Mouse (Mus musculus) erythroblast, embryonic 14.5 days (primary cell): Measurements from ENCODE around the gene Mef2b. TPM values are rescaled to one million over a fixed set of nuclear protein-coding genes. Genes with fewer than 3 reads are reported as not detected.
A peak's percentile ranks its signal among the peaks of the same experiment; 100 is the strongest.

Experiments used
- H3K27me3 ChIP-seq: 2 replicates; pipeline ENCODE4 v1.6.1; 2012; ENCODE audit warnings: inconsistent platforms; ENCODE audit not compliant: control insufficient read depth
- H3K36me3 ChIP-seq: 2 replicates; pipeline ENCODE4 v1.6.1; 2012; ENCODE audit warnings: mild to moderate bottlenecking, inconsistent platforms; ENCODE audit not compliant: control insufficient read depth
- H3K4me1 ChIP-seq: 2 replicates; pipeline ENCODE4 v1.6.1; 2012; ENCODE audit warnings: inconsistent platforms; ENCODE audit not compliant: control insufficient read depth
- H3K4me3 ChIP-seq: replicated peaks from 2 replicates; pipeline ENCODE3; 2012; ENCODE audit warnings: moderate library complexity, mild to moderate bottlenecking, inconsistent platforms
- H3K9me3 ChIP-seq: 2 replicates; pipeline ENCODE4 v1.6.1; 2012; ENCODE audit warnings: low read length, inconsistent platforms, mixed read lengths; ENCODE audit not compliant: control insufficient read depth
- GATA1 ChIP-seq: IDR thresholded peaks from 2 replicates; pipeline ENCODE4 v1.6.1; 2012; ENCODE audit warnings: low read length, inconsistent platforms, mixed read lengths
- TAL1 ChIP-seq: IDR thresholded peaks from 3 replicates; pipeline ENCODE4 v1.6.1; 2012; ENCODE audit warnings: low read length, inconsistent platforms, mixed read lengths
- polyA plus RNA-seq: library from polyadenylated mRNA; stranded (reverse); fragments of >175 nt; gene quantifications from 2 replicates; pipeline ENCODE4 v1.2.3, GENCODE M21; 2012

The Mef2b gene
- polyA plus RNA-seq, result 0.14 and 0.29 TPM in 2 replicates

GRCm38 (mm10) chr8:70139026-70139857, at the start of gene Mef2b, which contains the start of the genes Rfxank and Borcs8:
TSS of gene Mef2b (plus strand) at chr8:70139711.
TSS of gene Rfxank (minus strand) at chr8:70139154.
TSS of gene Borcs8 (plus strand) at chr8:70139499.
- Histone ChIP-seq H3K4me1 (peaks cover 47% of the 10 kb centered on the region), H3K27me3 (no peaks in the 10 kb centered on the region), H3K36me3 (peaks cover 51% of the 10 kb centered on the region), H3K4me3 (peak within 1 kb of the TSS; percentile 77), H3K9me3 (no peaks in the 10 kb centered on the region)
- TF ChIP-seq TAL1, result no peak
- TF ChIP-seq GATA1, result no peak

- H3K9me3 ChIP-seq, result no peaks in the 10 kb centered on the region
- TF ChIP-seq GATA1 (no peak), TAL1 (no peak)
- no peaks in the 10 kb centered on the region for H3K4me1 ChIP-seq
- H3K27me3 ChIP-seq, result peaks cover 29% of the 10 kb centered on the region
- H3K4me3 ChIP-seq, result no peak overlapping the region
- no peaks in the 10 kb centered on the region for H3K36me3 ChIP-seq
Observed at GRCm38 (mm10) chr8:70092786-70093185, 46.7 kb upstream of the Mef2b start.

DNA sequence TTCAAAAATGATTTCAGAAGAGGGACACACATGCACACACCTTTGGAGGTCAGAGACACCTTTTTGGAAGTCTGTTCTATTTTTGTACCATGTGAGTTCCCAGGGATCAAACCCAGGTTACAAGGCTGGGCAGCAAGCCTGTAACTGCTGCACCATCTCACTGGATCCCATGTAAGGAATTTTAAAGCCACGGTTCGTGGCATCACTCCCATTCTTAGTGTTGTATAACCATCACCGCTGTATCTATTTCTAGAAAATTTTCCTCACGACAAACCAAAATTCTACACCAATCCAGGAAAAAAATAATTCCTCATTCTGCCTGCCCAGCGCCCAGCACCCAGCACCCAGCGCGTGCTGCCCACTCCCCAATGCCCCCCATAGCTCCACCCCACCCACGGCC, 40.2 kb upstream of the Mef2b start:
- Histone ChIP-seq H3K36me3 (no peaks in the 10 kb centered on the region), H3K4me1 (no peaks in the 10 kb centered on the region), H3K9me3 (no peaks in the 10 kb centered on the region), H3K4me3 (no peak overlapping the region), H3K27me3 (no peaks in the 10 kb centered on the region; the same call in 1 of the 2 replicates)
- TF ChIP-seq TAL1 (no peak), GATA1 (no peak)

DNA sequence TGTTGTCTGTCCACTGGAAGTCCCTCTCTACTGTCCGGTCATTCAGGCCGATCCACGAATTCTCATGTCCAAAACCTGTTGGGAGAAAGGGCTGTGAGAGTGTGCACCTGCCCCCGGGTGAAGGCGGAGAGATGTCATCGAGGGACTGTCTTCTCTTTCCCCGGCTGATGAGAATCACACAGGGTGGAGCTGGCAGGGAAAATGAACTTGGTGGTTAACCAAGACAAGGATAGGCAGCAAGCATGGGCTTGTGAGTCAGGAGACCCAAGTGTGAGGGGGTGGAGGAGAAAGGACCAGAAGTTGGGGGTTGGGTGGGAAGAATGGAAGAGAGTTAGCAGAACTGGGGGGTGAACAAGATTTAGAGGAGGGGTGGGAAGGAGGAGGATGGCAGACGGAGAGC, 39.3 kb upstream of the Mef2b start:
- Histone ChIP-seq H3K4me1 (no peaks in the 10 kb centered on the region), H3K9me3 (no peaks in the 10 kb centered on the region), H3K4me3 (no peak overlapping the region), H3K36me3 (no peaks in the 10 kb centered on the region), H3K27me3 (no peaks in the 10 kb centered on the region; the same call in 1 of the 2 replicates)
- no peak for TF ChIP-seq TAL1
- TF ChIP-seq GATA1, result no peak

DNA sequence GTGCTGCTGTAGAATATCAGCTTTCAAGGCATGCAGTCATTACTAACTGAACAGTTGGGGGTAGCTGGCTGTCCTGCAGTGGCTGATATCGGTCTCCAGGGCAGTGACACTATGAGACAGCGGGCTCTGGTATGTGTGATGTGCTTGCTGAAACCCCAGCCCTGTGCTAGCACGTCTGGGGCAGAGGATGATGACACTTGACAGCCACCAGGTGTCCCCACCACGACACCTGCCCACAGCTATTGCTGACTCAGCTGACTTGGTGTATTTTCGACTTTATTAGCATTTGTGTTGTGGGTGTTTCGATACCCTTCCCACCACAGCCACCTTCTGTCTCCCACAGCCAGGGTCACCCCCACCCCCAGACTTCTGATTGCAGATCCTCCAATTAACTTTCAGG, 35.0 kb upstream of the Mef2b start:
- no peak for TF ChIP-seq TAL1
- no peak for TF ChIP-seq GATA1
- no peaks in the 10 kb centered on the region for H3K9me3 ChIP-seq
- peaks cover 7% of the 10 kb centered on the region for H3K27me3 ChIP-seq
- no peak overlapping the region for H3K4me3 ChIP-seq
- no peaks in the 10 kb centered on the region for H3K4me1 ChIP-seq
- H3K36me3 ChIP-seq, result no peaks in the 10 kb centered on the region

DNA sequence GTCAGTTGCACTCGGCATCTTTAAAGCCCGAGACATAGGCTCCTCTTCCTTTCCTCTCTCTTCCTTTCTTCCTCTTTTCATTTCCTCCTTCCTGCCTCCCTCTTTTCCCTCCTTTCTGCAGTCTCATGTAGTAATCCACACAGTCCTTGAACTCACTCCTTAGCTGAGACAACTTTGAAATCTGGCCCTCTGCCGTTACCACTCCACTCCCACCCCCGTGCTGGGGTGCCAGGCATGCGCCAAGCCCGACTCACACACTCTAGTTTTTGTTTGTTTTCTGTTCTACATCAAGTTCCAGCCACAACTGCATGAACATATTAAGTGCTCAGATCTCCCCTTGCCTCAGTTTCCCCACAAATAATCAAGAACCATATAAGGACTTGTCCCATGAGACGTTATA, 34.6 kb upstream of the Mef2b start:
- Histone ChIP-seq H3K36me3 (no peaks in the 10 kb centered on the region), H3K4me3 (no peak overlapping the region), H3K4me1 (no peaks in the 10 kb centered on the region), H3K9me3 (no peaks in the 10 kb centered on the region), H3K27me3 (peaks cover 12% of the 10 kb centered on the region)
- TF ChIP-seq GATA1 (no peak), TAL1 (no peak)

DNA sequence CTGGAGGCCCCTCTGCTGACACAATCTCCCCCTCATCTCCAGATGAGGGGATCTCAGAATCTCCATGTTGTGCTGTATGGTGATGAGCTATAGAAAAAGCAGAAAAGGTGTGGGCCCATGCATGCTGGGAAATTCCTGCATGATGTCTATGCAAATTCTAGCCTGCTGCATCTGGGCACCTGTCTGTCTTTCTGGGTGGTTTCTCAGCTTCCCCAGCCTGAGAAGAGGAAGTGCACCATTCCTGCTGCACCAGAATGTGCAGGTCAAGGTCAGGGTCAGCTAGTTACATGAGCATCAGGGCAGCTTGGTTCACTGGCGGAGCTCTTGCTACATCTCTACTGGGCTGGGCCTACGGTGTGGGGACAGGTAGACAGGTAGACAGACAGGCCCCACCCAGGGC, 29.1 kb upstream of the Mef2b start:
- Histone ChIP-seq H3K27me3 (peaks cover 67% of the 10 kb centered on the region), H3K36me3 (no peaks in the 10 kb centered on the region), H3K4me1 (no peaks in the 10 kb centered on the region), H3K4me3 (no peak overlapping the region), H3K9me3 (peaks cover 3% of the 10 kb centered on the region; the same call in 1 of the 2 replicates)
- TF ChIP-seq GATA1 (no peak), TAL1 (no peak)

DNA sequence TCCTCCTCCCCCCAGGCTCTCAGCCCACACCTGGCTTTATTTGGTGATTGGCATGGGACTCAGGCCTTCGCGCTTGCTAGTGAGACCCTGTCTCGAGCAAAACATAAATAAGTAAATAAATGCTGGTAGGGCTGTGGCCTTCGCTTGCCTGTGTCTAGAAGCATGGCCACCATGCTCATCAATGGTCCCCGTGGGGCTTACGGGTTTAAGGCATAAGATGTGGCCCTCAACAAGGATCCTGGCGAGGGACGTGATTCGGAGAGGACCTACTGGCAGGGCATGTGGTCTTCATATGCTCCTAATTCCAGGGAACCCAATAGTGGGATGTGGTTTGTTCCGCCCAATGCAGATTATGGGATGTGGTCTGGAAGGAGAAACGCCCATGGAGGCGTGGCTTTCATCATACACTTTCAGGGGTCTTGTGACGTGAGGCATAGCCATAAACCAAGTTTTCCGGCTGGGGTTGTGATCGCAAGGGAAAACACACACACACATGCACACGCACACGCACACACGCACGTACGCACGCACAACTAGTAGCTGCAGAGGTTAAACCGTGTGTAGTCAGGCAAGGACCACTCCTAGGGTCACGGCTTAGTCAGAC, 28.2 kb upstream of the Mef2b start:
- Histone ChIP-seq H3K36me3 (no peaks in the 10 kb centered on the region), H3K4me3 (no peak overlapping the region), H3K27me3 (peaks cover 69% of the 10 kb centered on the region), H3K4me1 (no peaks in the 10 kb centered on the region), H3K9me3 (peaks cover 3% of the 10 kb centered on the region; the same call in 1 of the 2 replicates)
- no peak for TF ChIP-seq TAL1
- TF ChIP-seq GATA1, result no peak

DNA sequence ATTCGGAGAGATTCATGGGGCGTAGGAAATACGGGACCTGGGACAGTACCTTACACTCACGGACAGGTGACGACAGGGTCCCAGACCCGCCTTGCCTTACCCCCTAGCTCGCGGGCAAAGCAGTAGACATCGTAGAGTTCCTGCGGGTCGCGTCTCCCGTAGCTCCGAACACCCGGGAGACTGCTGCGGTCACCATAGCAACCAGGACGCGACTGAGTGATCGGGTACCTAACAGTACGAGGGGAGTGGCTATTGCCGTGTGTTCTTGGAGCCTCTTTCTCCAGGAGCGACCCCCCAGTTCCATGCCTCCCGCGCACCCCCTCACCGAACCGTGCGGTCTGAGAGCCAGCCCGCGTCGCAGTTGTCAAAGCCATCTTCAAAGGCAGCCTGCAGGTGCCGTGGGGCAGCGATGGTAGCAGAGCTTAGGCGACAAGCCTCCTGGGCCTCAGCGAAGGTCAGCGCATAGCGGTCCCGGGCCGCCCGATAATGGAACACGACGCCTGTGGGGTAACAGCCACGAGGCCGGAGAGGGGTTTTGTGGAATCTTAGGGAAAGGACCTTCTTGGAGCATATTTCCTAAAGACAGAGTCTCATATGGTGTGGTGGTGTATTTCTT, 27.0 kb upstream of the Mef2b start:
- TF ChIP-seq GATA1 (no peak), TAL1 (no peak)
- peaks cover 81% of the 10 kb centered on the region for H3K27me3 ChIP-seq
- H3K9me3 ChIP-seq, result peaks cover 3% of the 10 kb centered on the region; the same call in 1 of the 2 replicates

More for the DNA sequence above, 27.0 kb upstream of the Mef2b start:
- Histone ChIP-seq H3K36me3 (no peaks in the 10 kb centered on the region), H3K4me3 (no peak overlapping the region), H3K4me1 (no peaks in the 10 kb centered on the region)
